Mouse (Mus musculus): ENCODE results near the gene Nav2. TPM values are rescaled to one million over a fixed set of nuclear protein-coding genes. Genes with fewer than 3 reads are reported as not detected.

Nav2 gene
- polyA plus RNA-seq, 1 experiment from 2014 or later: 34.2 TPM

DNA sequence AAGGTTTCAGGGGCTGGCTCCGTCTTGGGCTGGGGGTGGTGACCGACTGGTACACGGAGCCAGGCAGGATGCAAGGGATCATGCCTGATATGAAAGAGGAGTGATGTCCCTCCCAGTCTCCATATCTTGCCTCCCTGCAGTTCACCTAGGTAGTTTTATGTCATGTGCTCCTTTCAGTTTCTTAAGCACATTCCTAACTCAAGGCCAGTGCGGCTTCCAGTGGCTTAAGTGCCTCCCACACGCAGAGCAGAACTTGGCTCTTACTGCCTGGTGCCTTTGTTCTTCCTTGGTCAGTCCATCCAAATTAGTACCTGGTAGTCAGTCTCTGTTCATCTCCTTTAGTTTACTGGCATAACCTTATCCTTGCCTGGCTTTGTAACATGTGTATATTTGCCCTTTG is 371.9 kb downstream of the Nav2 start:
- Histone ChIP-seq H3K27me3 (ENCODE audit: control insufficient read depth, insufficient read depth, low read length) (no peaks in the 10 kb centered on the region), H3K4me1 (ENCODE audit: control insufficient read depth, insufficient read depth, low read length) (peaks cover 16% of the 10 kb centered on the region), H3K4me3 (ENCODE audit: low read length) (no peak overlapping the region), H3K4me2 (ENCODE audit: low read depth, low read length) (no peak overlapping the region), H3K9ac (ENCODE audit: low read length) (no peak overlapping the region), H3K9me3 (replicated peaks; ENCODE audit: control insufficient read depth, low read length) (no peaks in the 10 kb centered on the region), H3K36me3 (ENCODE audit: control insufficient read depth, insufficient read depth) (no peaks in the 10 kb centered on the region), H3K27ac (ENCODE audit: low read length) (no peak overlapping the region)
- ATAC-seq (replicated peaks; ENCODE audit: extremely low read depth, insufficient read depth, low FRiP score): no peak
- whole genome bisulfite sequencing: 71% methylated on average over 5 of the region's 5 CpGs

DNA sequence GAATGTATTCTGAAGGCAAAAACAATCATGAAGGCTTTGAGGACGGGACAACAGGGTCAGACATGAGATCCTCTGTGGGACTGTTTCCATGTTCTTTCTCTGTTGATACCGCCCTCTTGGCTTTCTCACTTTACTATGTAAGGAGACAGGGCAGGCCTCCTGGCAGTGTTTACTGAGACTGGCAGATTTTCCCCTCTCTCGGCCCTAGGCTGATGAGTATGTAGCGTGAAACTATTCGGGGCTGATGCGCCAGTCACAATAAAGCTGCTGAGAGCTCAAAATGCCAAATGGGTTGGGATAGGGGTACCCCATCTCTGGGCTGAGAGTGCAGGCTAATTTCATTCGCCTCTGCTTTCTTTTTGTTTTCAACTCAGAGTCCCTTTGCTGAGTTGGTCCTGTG is 373.9 kb downstream of the Nav2 start:
- Histone ChIP-seq H3K27me3 (ENCODE audit: control insufficient read depth, insufficient read depth, low read length) (no peaks in the 10 kb centered on the region), H3K27ac (ENCODE audit: low read length) (no peak overlapping the region), H3K4me3 (ENCODE audit: low read length) (no peak overlapping the region), H3K4me2 (ENCODE audit: low read depth, low read length) (no peak overlapping the region), H3K36me3 (ENCODE audit: control insufficient read depth, insufficient read depth) (no peaks in the 10 kb centered on the region), H3K4me1 (ENCODE audit: control insufficient read depth, insufficient read depth, low read length) (peaks cover 14% of the 10 kb centered on the region), H3K9me3 (replicated peaks; ENCODE audit: control insufficient read depth, low read length) (no peaks in the 10 kb centered on the region), H3K9ac (ENCODE audit: low read length) (no peak overlapping the region)
- no peak for ATAC-seq (replicated peaks; ENCODE audit: extremely low read depth, insufficient read depth, low FRiP score)
- 81% methylated on average over 7 of the region's 7 CpGs for WGBS

GRCm38 (mm10) chr7:49283507-49284361 is 375.2 kb downstream of the Nav2 start:
- H3K36me3 ChIP-seq (ENCODE audit: control insufficient read depth, insufficient read depth): no peaks in the 10 kb centered on the region
- H3K4me3 ChIP-seq (ENCODE audit: low read length): no peak overlapping the region
- H3K9ac ChIP-seq (ENCODE audit: low read length): no peak overlapping the region
- H3K27me3 ChIP-seq (ENCODE audit: control insufficient read depth, insufficient read depth, low read length): no peaks in the 10 kb centered on the region
- H3K27ac ChIP-seq (ENCODE audit: low read length): no peak overlapping the region
- 0 out of 2 replicates have a peak, but pooled peaks have one; percentile 8 for ATAC-seq (replicated peaks; ENCODE audit: extremely low read depth, insufficient read depth, low FRiP score)
- no peak overlapping the region for H3K4me2 ChIP-seq (ENCODE audit: low read depth, low read length)
- peaks cover 18% of the 10 kb centered on the region for H3K4me1 ChIP-seq (ENCODE audit: control insufficient read depth, insufficient read depth, low read length)
- WGBS: 52% methylated on average over 11 of the region's 11 CpGs
- H3K9me3 ChIP-seq (replicated peaks; ENCODE audit: control insufficient read depth, low read length): no peaks in the 10 kb centered on the region

- ATAC-seq (replicated peaks; ENCODE audit: extremely low read depth, insufficient read depth, low FRiP score): no peak
- Histone ChIP-seq H3K4me3 (ENCODE audit: low read length) (no peak overlapping the region), H3K9ac (ENCODE audit: low read length) (no peak overlapping the region), H3K27me3 (ENCODE audit: control insufficient read depth, insufficient read depth, low read length) (no peaks in the 10 kb centered on the region), H3K4me2 (ENCODE audit: low read depth, low read length) (no peak overlapping the region), H3K4me1 (ENCODE audit: control insufficient read depth, insufficient read depth, low read length) (peaks cover 21% of the 10 kb centered on the region), H3K36me3 (ENCODE audit: control insufficient read depth, insufficient read depth) (no peaks in the 10 kb centered on the region), H3K27ac (ENCODE audit: low read length) (0 out of 2 replicates have a peak overlapping the region, but pooled peaks have one; percentile 9), H3K9me3 (replicated peaks; ENCODE audit: control insufficient read depth, low read length) (no peaks in the 10 kb centered on the region)
- WGBS: 34% methylated on average over 8 of the region's 8 CpGs
Measured at GRCm38 (mm10) chr7:49288186-49288585, 379.7 kb downstream of the Nav2 start.

- Histone ChIP-seq H3K27me3 (ENCODE audit: control insufficient read depth, insufficient read depth, low read length) (no peaks in the 10 kb centered on the region), H3K9me3 (replicated peaks; ENCODE audit: control insufficient read depth, low read length) (no peaks in the 10 kb centered on the region), H3K36me3 (ENCODE audit: control insufficient read depth, insufficient read depth) (no peaks in the 10 kb centered on the region), H3K4me1 (ENCODE audit: control insufficient read depth, insufficient read depth, low read length) (peaks cover 13% of the 10 kb centered on the region), H3K4me2 (ENCODE audit: low read depth, low read length) (no peak overlapping the region), H3K27ac (ENCODE audit: low read length) (no peak overlapping the region), H3K9ac (ENCODE audit: low read length) (no peak overlapping the region), H3K4me3 (ENCODE audit: low read length) (no peak overlapping the region)
- ATAC-seq (replicated peaks; ENCODE audit: extremely low read depth, insufficient read depth, low FRiP score): no peak
- 91% methylated on average over 4 of the region's 4 CpGs for WGBS
Measured at GRCm38 (mm10) chr7:49290308-49290707, 381.8 kb downstream of the Nav2 start.

- no peak overlapping the region for H3K4me3 ChIP-seq (ENCODE audit: low read length)
- 81% methylated on average over 8 of the region's 8 CpGs for WGBS
- no peak for ATAC-seq (replicated peaks; ENCODE audit: extremely low read depth, insufficient read depth, low FRiP score)
- peaks cover 13% of the 10 kb centered on the region for H3K4me1 ChIP-seq (ENCODE audit: control insufficient read depth, insufficient read depth, low read length)
- H3K27me3 ChIP-seq (ENCODE audit: control insufficient read depth, insufficient read depth, low read length): no peaks in the 10 kb centered on the region
- no peak overlapping the region for H3K27ac ChIP-seq (ENCODE audit: low read length)
- no peak overlapping the region for H3K9ac ChIP-seq (ENCODE audit: low read length)
- no peaks in the 10 kb centered on the region for H3K36me3 ChIP-seq (ENCODE audit: control insufficient read depth, insufficient read depth)
- H3K9me3 ChIP-seq (replicated peaks; ENCODE audit: control insufficient read depth, low read length): no peaks in the 10 kb centered on the region
- H3K4me2 ChIP-seq (ENCODE audit: low read depth, low read length): no peak overlapping the region
Measured at GRCm38 (mm10) chr7:49291208-49291892, 382.8 kb downstream of the Nav2 start.

DNA sequence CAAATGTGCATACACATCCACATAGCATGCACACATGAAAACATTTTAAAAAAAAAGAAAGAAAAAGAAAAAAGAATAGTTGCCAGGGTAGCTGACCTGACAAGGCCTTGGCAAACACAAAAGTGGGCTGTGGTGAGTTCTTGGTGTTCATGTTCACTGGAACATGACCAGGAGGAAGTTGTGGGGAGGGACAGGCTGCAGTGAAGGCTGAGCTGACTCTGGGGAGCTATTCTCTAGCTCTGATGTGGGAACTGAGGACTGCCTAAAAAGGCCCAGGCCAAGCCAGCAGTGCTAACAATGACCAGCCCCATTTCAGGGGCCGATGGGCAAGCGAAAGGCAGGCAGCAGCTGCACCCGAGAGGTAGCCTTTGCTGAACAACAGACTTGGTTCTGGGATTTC is 388.6 kb downstream of the Nav2 start:
- no peaks in the 10 kb centered on the region for H3K36me3 ChIP-seq (ENCODE audit: control insufficient read depth, insufficient read depth)
- WGBS: 83% methylated on average over 3 of the region's 3 CpGs
- no peak overlapping the region for H3K9ac ChIP-seq (ENCODE audit: low read length)
- no peak for ATAC-seq (replicated peaks; ENCODE audit: extremely low read depth, insufficient read depth, low FRiP score)
- H3K4me2 ChIP-seq (ENCODE audit: low read depth, low read length): no peak overlapping the region
- peaks cover 13% of the 10 kb centered on the region for H3K4me1 ChIP-seq (ENCODE audit: control insufficient read depth, insufficient read depth, low read length)
- no peaks in the 10 kb centered on the region for H3K9me3 ChIP-seq (replicated peaks; ENCODE audit: control insufficient read depth, low read length)
- H3K4me3 ChIP-seq (ENCODE audit: low read length): no peak overlapping the region
- no peaks in the 10 kb centered on the region for H3K27me3 ChIP-seq (ENCODE audit: control insufficient read depth, insufficient read depth, low read length)
- no peak overlapping the region for H3K27ac ChIP-seq (ENCODE audit: low read length)

- 38% methylated on average over 4 of the region's 4 CpGs for WGBS
- Histone ChIP-seq H3K4me2 (ENCODE audit: low read depth, low read length) (no peak overlapping the region), H3K27me3 (ENCODE audit: control insufficient read depth, insufficient read depth, low read length) (no peaks in the 10 kb centered on the region), H3K4me3 (ENCODE audit: low read length) (no peak overlapping the region), H3K4me1 (ENCODE audit: control insufficient read depth, insufficient read depth, low read length) (peaks cover 15% of the 10 kb centered on the region), H3K9ac (ENCODE audit: low read length) (no peak overlapping the region), H3K9me3 (replicated peaks; ENCODE audit: control insufficient read depth, low read length) (no peaks in the 10 kb centered on the region), H3K27ac (ENCODE audit: low read length) (no peak overlapping the region), H3K36me3 (ENCODE audit: control insufficient read depth, insufficient read depth) (no peaks in the 10 kb centered on the region)
- no peak for ATAC-seq (replicated peaks; ENCODE audit: extremely low read depth, insufficient read depth, low FRiP score)
Measured at GRCm38 (mm10) chr7:49298431-49298839, 389.9 kb downstream of the Nav2 start.

GRCm38 (mm10) chr7:49301487-49301886 is 393.0 kb downstream of the Nav2 start:
- no peak overlapping the region for H3K4me2 ChIP-seq (ENCODE audit: low read depth, low read length)
- H3K9me3 ChIP-seq (replicated peaks; ENCODE audit: control insufficient read depth, low read length): no peaks in the 10 kb centered on the region
- WGBS: 63% methylated on average over 6 of the region's 6 CpGs
- peaks cover 27% of the 10 kb centered on the region for H3K4me1 ChIP-seq (ENCODE audit: control insufficient read depth, insufficient read depth, low read length)
- ATAC-seq (replicated peaks; ENCODE audit: extremely low read depth, insufficient read depth, low FRiP score): no peak
- H3K27ac ChIP-seq (ENCODE audit: low read length): no peak overlapping the region
- no peaks in the 10 kb centered on the region for H3K36me3 ChIP-seq (ENCODE audit: control insufficient read depth, insufficient read depth)
- H3K9ac ChIP-seq (ENCODE audit: low read length): no peak overlapping the region
- H3K4me3 ChIP-seq (ENCODE audit: low read length): no peak overlapping the region
- H3K27me3 ChIP-seq (ENCODE audit: control insufficient read depth, insufficient read depth, low read length): no peaks in the 10 kb centered on the region; the same call in 1 of the 2 replicates

Data from heart, embryonic 16.5 days (tissue).